Mouse (Mus musculus): ENCODE results near the gene Gm43517. TPM values are rescaled to one million over a fixed set of nuclear protein-coding genes. Genes with fewer than 3 reads are reported as not detected.

Gene Gm43517
- total and polyA plus RNA-seq, 3 experiments, result not detected

- Histone ChIP-seq H3K79me2 (replicated peaks; ENCODE audit: control insufficient read depth, insufficient read depth, low read length) (no peaks in the 10 kb centered on the region), H3K27ac (no peak overlapping the region), H3K4me1 (ENCODE audit: control insufficient read depth, insufficient read depth, low read length) (no peaks in the 10 kb centered on the region), H3K36me3 (ENCODE audit: control insufficient read depth, insufficient read depth, low read length) (no peaks in the 10 kb centered on the region), H3K4me3 (no peak overlapping the region), H3K27me3 (ENCODE audit: control insufficient read depth, insufficient read depth, low read length) (peaks cover 11% of the 10 kb centered on the region), H3K9ac (ENCODE audit: low read depth, low read length) (no peak overlapping the region)
- intact Hi-C loops (cut with DNase I), result no loop called here
- TF ChIP-seq EP300 (IDR thresholded peaks at IDR 0.05; ENCODE audit: insufficient read depth, low read depth, low read length), result no peak
- no peak for TF ChIP-seq CTCF (IDR thresholded peaks at IDR 0.05)
- TF ChIP-seq POLR2A (IDR thresholded peaks at IDR 0.05; ENCODE audit: insufficient read depth, low read depth, low read length), result no peak
- no peak for DNase-seq
Measured at GRCm38 (mm10) chr12:49398163-49398540, 13.2 kb downstream of the Gm43517 start.

GRCm38 (mm10) chr12:49398636-49399035 is 13.7 kb downstream of the Gm43517 start:
- DNase-seq, result no peak
- intact Hi-C loops (cut with DNase I), result no loop called here
- Histone ChIP-seq H3K9ac (ENCODE audit: low read depth, low read length) (no peak overlapping the region), H3K36me3 (ENCODE audit: control insufficient read depth, insufficient read depth, low read length) (no peaks in the 10 kb centered on the region), H3K4me1 (ENCODE audit: control insufficient read depth, insufficient read depth, low read length) (no peaks in the 10 kb centered on the region), H3K27ac (no peak overlapping the region), H3K79me2 (replicated peaks; ENCODE audit: control insufficient read depth, insufficient read depth, low read length) (no peaks in the 10 kb centered on the region), H3K27me3 (ENCODE audit: control insufficient read depth, insufficient read depth, low read length) (peaks cover 11% of the 10 kb centered on the region), H3K4me3 (no peak overlapping the region)
- no peak for TF ChIP-seq EP300 (IDR thresholded peaks at IDR 0.05; ENCODE audit: insufficient read depth, low read depth, low read length)
- TF ChIP-seq POLR2A (IDR thresholded peaks at IDR 0.05; ENCODE audit: insufficient read depth, low read depth, low read length), result no peak
- WGBS, result 19% methylated on average over 3 of the region's 3 CpGs

- H3K27ac ChIP-seq, result no peak overlapping the region
- no peak for DNase-seq
- H3K4me1 ChIP-seq (ENCODE audit: control insufficient read depth, insufficient read depth, low read length), result no peaks in the 10 kb centered on the region
- no peak overlapping the region for H3K4me3 ChIP-seq
- intact Hi-C loops (cut with DNase I), result no loop called here
- no peaks in the 10 kb centered on the region for H3K36me3 ChIP-seq (ENCODE audit: control insufficient read depth, insufficient read depth, low read length)
- TF ChIP-seq POLR2A (IDR thresholded peaks at IDR 0.05; ENCODE audit: insufficient read depth, low read depth, low read length) (no peak), EP300 (IDR thresholded peaks at IDR 0.05; ENCODE audit: insufficient read depth, low read depth, low read length) (no peak), CTCF (IDR thresholded peaks at IDR 0.05) (no peak)
- WGBS, result 2% methylated on average over 1 of the region's 1 CpGs
- no peaks in the 10 kb centered on the region for H3K79me2 ChIP-seq (replicated peaks; ENCODE audit: control insufficient read depth, insufficient read depth, low read length)
- peaks cover 11% of the 10 kb centered on the region for H3K27me3 ChIP-seq (ENCODE audit: control insufficient read depth, insufficient read depth, low read length)
- no peak overlapping the region for H3K9ac ChIP-seq (ENCODE audit: low read depth, low read length)
Measured at GRCm38 (mm10) chr12:49399611-49400010, 14.6 kb downstream of the Gm43517 start.

GRCm38 (mm10) chr12:49400036-49400852 is 15.3 kb downstream of the Gm43517 start:
- Histone ChIP-seq H3K27ac (no peak overlapping the region), H3K4me1 (ENCODE audit: control insufficient read depth, insufficient read depth, low read length) (no peaks in the 10 kb centered on the region), H3K9ac (ENCODE audit: low read depth, low read length) (no peak overlapping the region), H3K4me3 (no peak overlapping the region), H3K27me3 (ENCODE audit: control insufficient read depth, insufficient read depth, low read length) (peaks cover 11% of the 10 kb centered on the region), H3K79me2 (replicated peaks; ENCODE audit: control insufficient read depth, insufficient read depth, low read length) (no peaks in the 10 kb centered on the region), H3K36me3 (ENCODE audit: control insufficient read depth, insufficient read depth, low read length) (no peaks in the 10 kb centered on the region)
- intact Hi-C loops (cut with DNase I), result no loop called here
- DNase-seq, result no peak
- WGBS, result 7% methylated on average over 9 of the region's 9 CpGs
- TF ChIP-seq CTCF (IDR thresholded peaks at IDR 0.05) (no peak), POLR2A (IDR thresholded peaks at IDR 0.05; ENCODE audit: insufficient read depth, low read depth, low read length) (no peak), EP300 (IDR thresholded peaks at IDR 0.05; ENCODE audit: insufficient read depth, low read depth, low read length) (no peak)

- intact Hi-C loops (cut with DNase I), result no loop called here
- Histone ChIP-seq H3K4me1 (ENCODE audit: control insufficient read depth, insufficient read depth, low read length) (no peaks in the 10 kb centered on the region), H3K79me2 (replicated peaks; ENCODE audit: control insufficient read depth, insufficient read depth, low read length) (no peaks in the 10 kb centered on the region), H3K36me3 (ENCODE audit: control insufficient read depth, insufficient read depth, low read length) (no peaks in the 10 kb centered on the region), H3K27ac (no peak overlapping the region), H3K4me3 (no peak overlapping the region), H3K9ac (ENCODE audit: low read depth, low read length) (no peak overlapping the region), H3K27me3 (ENCODE audit: control insufficient read depth, insufficient read depth, low read length) (peaks cover 11% of the 10 kb centered on the region)
- no peak for TF ChIP-seq POLR2A (IDR thresholded peaks at IDR 0.05; ENCODE audit: insufficient read depth, low read depth, low read length)
- no peak for TF ChIP-seq EP300 (IDR thresholded peaks at IDR 0.05; ENCODE audit: insufficient read depth, low read depth, low read length)
- no peak for TF ChIP-seq CTCF (IDR thresholded peaks at IDR 0.05)
- DNase-seq, result no peak
- 1% methylated on average over 8 of the region's 8 CpGs for WGBS
Measured at GRCm38 (mm10) chr12:49400853-49401118, 15.8 kb downstream of the Gm43517 start.

GRCm38 (mm10) chr12:49401119-49401795 is 16.3 kb downstream of the Gm43517 start:
- intact Hi-C loops (cut with DNase I), result no loop called here
- WGBS, result 2% methylated on average over 68 of the region's 68 CpGs

More at GRCm38 (mm10) chr12:49401119-49401795, 16.3 kb downstream of the Gm43517 start:
- Histone ChIP-seq H3K36me3 (ENCODE audit: control insufficient read depth, insufficient read depth, low read length) (no peaks in the 10 kb centered on the region), H3K79me2 (replicated peaks; ENCODE audit: control insufficient read depth, insufficient read depth, low read length) (no peaks in the 10 kb centered on the region), H3K27me3 (ENCODE audit: control insufficient read depth, insufficient read depth, low read length) (peaks cover 11% of the 10 kb centered on the region), H3K4me3 (no peak overlapping the region), H3K9ac (ENCODE audit: low read depth, low read length) (no peak overlapping the region), H3K4me1 (ENCODE audit: control insufficient read depth, insufficient read depth, low read length) (no peaks in the 10 kb centered on the region), H3K27ac (no peak overlapping the region)
- DNase-seq, result no peak
- TF ChIP-seq POLR2A (IDR thresholded peaks at IDR 0.05; ENCODE audit: insufficient read depth, low read depth, low read length) (no peak), CTCF (IDR thresholded peaks at IDR 0.05) (no peak), EP300 (IDR thresholded peaks at IDR 0.05; ENCODE audit: insufficient read depth, low read depth, low read length) (no peak)
